Mouse (Mus musculus) testis, adult 2 months (tissue): Measurements from ENCODE around the gene Arid5b.

Experiments
- CTCF ChIP-seq: fragments of 200-500 bp; IDR thresholded peaks from 2 replicates; pipeline ENCODE4 v1.5.1; 2012; ENCODE audit warnings: low read depth, mild to moderate bottlenecking, inconsistent platforms, low read length, moderate library complexity; ENCODE audit not compliant: control insufficient read depth, insufficient read depth, insufficient replicate concordance
- POLR2A ChIP-seq: fragments of 200-500 bp; IDR thresholded peaks from 2 replicates; pipeline ENCODE4 v1.6.1; 2012; ENCODE audit warnings: low read depth, mild to moderate bottlenecking, inconsistent platforms, low read length, moderate library complexity; ENCODE audit not compliant: control insufficient read depth

- TF ChIP-seq CTCF (no peak), POLR2A (no peak)
These were observed 142.5 kb downstream of the Arid5b start for GRCm38 (mm10) chr10:68136051-68136450.
